ENCODE assay signal across 16 mouse cellular contexts in genomic region chr13:32680121-32680551, GRCm38 (mm10).
A peak's percentile ranks its signal among the peaks of the same experiment; 100 is the strongest.
DNase-seq lines count a peak whose midpoint lies in the region; TF ChIP-seq lines count a peak whose summit lies in the region.
"Had no signal": no experiment of that assay in that cellular context is flagged by ENCODE, and none has a peak within 500 bp of the region (broad histone marks: within the 10 kb centered on the region; RNA-seq: fewer than 3 reads in every experiment).

No protein-coding gene starts in this region.

- TF ChIP-seq POLR2A in CH12.LX (IDR thresholded peaks at IDR 0.05; ENCODE audit: low read depth, low read length): no peak
- TF ChIP-seq POLR2A in kidney, adult 2 months (IDR thresholded peaks at IDR 0.05; ENCODE audit: low read depth, low read length): no peak

- H3K36me3 ChIP-seq in CH12.LX (replicated peaks in 1 of 2; ENCODE audit: control insufficient read depth in 1 of 2, insufficient read depth in 1 of 2, low read length in 1 of 2): no peaks in the 10 kb centered on the region
- H3K36me3 ChIP-seq in kidney, adult 2 months (ENCODE audit: control insufficient read depth, insufficient read depth, low read length): no peaks in the 10 kb centered on the region
- H3K36me3 ChIP-seq: hindbrain, embryonic 12.5 days; intestine, embryonic 15.5 days; limb, embryonic 13.5 days; midbrain, embryonic 12.5 days had no signal

- H3K4me3 ChIP-seq in CH12.LX (replicated peaks in 1 of 3; ENCODE audit: low read depth in 2 of 3, low read length in 2 of 3, poor library complexity in 1 of 3): no peak overlapping the region
- H3K4me3 ChIP-seq in kidney, adult 2 months (ENCODE audit: insufficient read depth, low read depth, low read length): no peak overlapping the region
- H3K4me3 ChIP-seq: hindbrain, embryonic 12.5 days; intestine, embryonic 15.5 days; limb, embryonic 13.5 days; midbrain, embryonic 12.5 days had no signal

- H3K27ac ChIP-seq in CH12.LX (ENCODE audit: insufficient read depth, low read depth): no peak overlapping the region
- no peak overlapping the region for H3K27ac ChIP-seq in kidney, adult 2 months (ENCODE audit: insufficient read depth, low read depth, low read length)
- H3K27ac ChIP-seq: hindbrain, embryonic 12.5 days; intestine, embryonic 15.5 days; limb, embryonic 13.5 days; midbrain, embryonic 12.5 days had no signal

- H3K4me1 ChIP-seq in CH12.LX (ENCODE audit: control insufficient read depth in 1 of 2, insufficient read depth in 2 of 2): peaks cover 12 to 27% of the 10 kb centered on the region in 2 experiments; a peak in 3 of 4 replicates
- no peaks in the 10 kb centered on the region for H3K4me1 ChIP-seq in kidney, adult 2 months (ENCODE audit: control insufficient read depth, insufficient read depth, low read length)
- H3K4me1 ChIP-seq: hindbrain, embryonic 12.5 days; intestine, embryonic 15.5 days; midbrain, embryonic 12.5 days had no signal

- in situ Hi-C loops in CH12.LX (cut with MboI; ENCODE audit: low pct_ligation_motif_present, low pct_unique_long_range_greater_than_20kb, low sequenced_read_pairs): loop anchor here (25.0 kb wide), 1 partner anchor 893 kb away; no protein-coding TSS in a partner anchor

- H3K9ac ChIP-seq in CH12.LX (ENCODE audit: insufficient read depth, low read depth): no peak overlapping the region
- H3K9ac ChIP-seq: hindbrain, embryonic 12.5 days; intestine, embryonic 15.5 days; limb, embryonic 13.5 days; midbrain, embryonic 12.5 days had no signal

- peak; percentile 30 to 52 for DNase-seq in cerebellum, postnatal 10 days
- DNase-seq in cerebellum, adult 9-10 months: no peak
- peak; percentile 41 for DNase-seq in CH12.LX (ENCODE audit: extremely low read depth)
- peak; percentile 96 for DNase-seq in gonadal fat pad, adult 2 months (ENCODE audit: low read depth)
- DNase-seq in heart, postnatal 25 days (ENCODE audit: low spot score): peak; percentile 27
- DNase-seq in kidney, adult 2 months: no peak
- DNase-seq in kidney, postnatal 4 days: no peak
- no peak for DNase-seq in neural tube, embryonic 10.5 days (ENCODE audit: extremely low spot score, low spot score)
- DNase-seq: B cell, adult 2 months; kidney, postnatal 10 days; lung, postnatal 36 days; right cerebral cortex, postnatal 14 days had no signal

- dilution Hi-C loops in CH12.LX (cut with MboI; ENCODE audit: extremely low pct_ligation_motif_present, extremely low pct_unique_long_range_greater_than_20kb, low sequenced_read_pairs): no loop called here

- TF ChIP-seq CTCF in CH12.LX (conservative IDR thresholded peaks at IDR 0.05 in 1 of 2, IDR thresholded peaks at IDR 0.05 in 1 of 2; ENCODE audit: low read depth in 2 of 2, low read length in 2 of 2): no peak
- no peak for TF ChIP-seq CTCF in kidney, adult 2 months (conservative IDR thresholded peaks at IDR 0.05; ENCODE audit: insufficient read depth, insufficient read length, low read depth, low read length)

- TF ChIP-seq RAD21 in CH12.LX (IDR thresholded peaks at IDR 0.05; ENCODE audit: low read depth, low read length): no peak

- H3K27me3 ChIP-seq in CH12.LX (replicated peaks): no peaks in the 10 kb centered on the region
- H3K27me3 ChIP-seq in kidney, adult 2 months (replicated peaks; ENCODE audit: control insufficient read depth, insufficient read depth, low read length): no peaks in the 10 kb centered on the region; the same call in 1 of the 2 replicates
- H3K27me3 ChIP-seq: hindbrain, embryonic 12.5 days; intestine, embryonic 15.5 days; midbrain, embryonic 12.5 days had no signal

- intact Hi-C loops in heart, postnatal 25 days (cut with DNase I): loop anchor here (2.0 to 5.0 kb wide), 6 partner anchors 183 to 887 kb away; no protein-coding TSS in a partner anchor

- H3K4me2 ChIP-seq in CH12.LX (ENCODE audit: insufficient read depth, low read depth, poor library complexity, severe bottlenecking): peak overlapping the region; percentile 3; the same call in 1 of the 2 replicates
- H3K4me2 ChIP-seq: hindbrain, embryonic 12.5 days; midbrain, embryonic 12.5 days had no signal

- no peaks in the 10 kb centered on the region for H3K9me3 ChIP-seq in CH12.LX (replicated peaks; ENCODE audit: low read length)
- H3K9me3 ChIP-seq: hindbrain, embryonic 12.5 days; intestine, embryonic 15.5 days; limb, embryonic 13.5 days; midbrain, embryonic 12.5 days had no signal

- 86% methylated on average over 12 of the region's 12 CpGs for WGBS in kidney, adult 2 months

- TF ChIP-seq EP300 in CH12.LX (IDR thresholded peaks at IDR 0.05; ENCODE audit: low read length): peak; percentile 60

- no peaks in the 10 kb centered on the region for H3K79me2 ChIP-seq in CH12.LX (replicated peaks; ENCODE audit: control insufficient read depth, extremely low read depth, insufficient read depth, poor library complexity, severe bottlenecking)

TF ChIP-seq in CH12.LX, 34 proteins besides CTCF, POLR2A, EP300 and RAD21:
- TF ChIP-seq CHD2 (IDR thresholded peaks at IDR 0.05; ENCODE audit: low read length) (no peak), PAX5 (IDR thresholded peaks at IDR 0.05; ENCODE audit: low read length) (no peak), IRF4 (IDR thresholded peaks at IDR 0.05; ENCODE audit: low read depth, low read length) (peak; percentile 60), ZNF384 (IDR thresholded peaks at IDR 0.05; ENCODE audit: low read depth, low read length) (peak; percentile 85), JUN (IDR thresholded peaks at IDR 0.05; ENCODE audit: insufficient read depth, low read depth, low read length) (no peak), ELF1 (IDR thresholded peaks at IDR 0.05; ENCODE audit: low read depth, low read length) (no peak), MAZ (IDR thresholded peaks at IDR 0.05; ENCODE audit: low read depth, low read length) (no peak), RCOR1 (conservative IDR thresholded peaks at IDR 0.05; ENCODE audit: low read depth, low read length) (no peak), MXI1 (IDR thresholded peaks at IDR 0.05; ENCODE audit: low read depth, low read length) (no peak), NRF1 (IDR thresholded peaks at IDR 0.05; ENCODE audit: low read depth, low read length) (no peak), GABPA (IDR thresholded peaks at IDR 0.05; ENCODE audit: insufficient replicate concordance, low read depth, low read length) (no peak), CHD1 (IDR thresholded peaks at IDR 0.05; ENCODE audit: low read depth, low read length) (no peak), ZKSCAN1 (IDR thresholded peaks at IDR 0.05; ENCODE audit: borderline replicate concordance, low read depth, low read length) (no peak), SIN3A (IDR thresholded peaks at IDR 0.05; ENCODE audit: low read length) (no peak), POLR2AphosphoS2 (IDR thresholded peaks at IDR 0.05; ENCODE audit: low read depth, low read length) (no peak), USF1 (IDR thresholded peaks at IDR 0.05; ENCODE audit: low read depth, low read length) (no peak), USF2 (conservative IDR thresholded peaks at IDR 0.05; ENCODE audit: low read depth, low read length) (no peak), NELFE (IDR thresholded peaks at IDR 0.05; ENCODE audit: low read depth, low read length) (no peak), HCFC1 (IDR thresholded peaks at IDR 0.05; ENCODE audit: low read depth, low read length) (no peak), JUND (conservative IDR thresholded peaks at IDR 0.05; ENCODE audit: low read depth, low read length) (no peak), MAX (IDR thresholded peaks at IDR 0.05; ENCODE audit: low read length) (0 out of 2 replicates have a peak, but pooled peaks have one; percentile 24), UBTF (IDR thresholded peaks at IDR 0.05; ENCODE audit: low read depth, low read length) (no peak), E2F4 (IDR thresholded peaks at IDR 0.05; ENCODE audit: insufficient replicate concordance, low read depth, low read length) (no peak), ZMIZ1 (IDR thresholded peaks at IDR 0.05; ENCODE audit: low read depth, low read length) (no peak), ZC3H11A (IDR thresholded peaks at IDR 0.05; ENCODE audit: low read depth, low read length) (no peak), KAT2A (IDR thresholded peaks at IDR 0.05; ENCODE audit: insufficient replicate concordance, low read length) (no peak), TCF12 (IDR thresholded peaks at IDR 0.05; ENCODE audit: low read depth, low read length) (peak; percentile 36; the same call in 1 of the 2 replicates), MAFK (IDR thresholded peaks at IDR 0.05; ENCODE audit: insufficient replicate concordance, low read length) (no peak), TBP (conservative IDR thresholded peaks at IDR 0.05; ENCODE audit: low read depth, low read length) (no peak), SMC3 (IDR thresholded peaks at IDR 0.05; ENCODE audit: low read depth, low read length) (no peak), MYC (IDR thresholded peaks at IDR 0.05; ENCODE audit: low read depth, low read length) (no peak), MEF2A (IDR thresholded peaks at IDR 0.05; ENCODE audit: borderline replicate concordance, low read depth, low read length) (peak; percentile 52; the same call in 1 of the 2 replicates), BHLHE40 (IDR thresholded peaks at IDR 0.05; ENCODE audit: low read depth, low read length) (no peak), ETS1 (conservative IDR thresholded peaks at IDR 0.05; ENCODE audit: low read depth, low read length) (no peak)
TF ChIP-seq in CH12.LX: peak in this region for 5.

Comparison
In these comparisons a context has a peak if more than half of its experiments do, and no peak if none do; other contexts are left out.
1. DNase-seq: peak in cerebellum, postnatal 10 days (2 of 2), CH12.LX (single experiment), gonadal fat pad, adult 2 months (single experiment) and heart, postnatal 25 days (single experiment); none in cerebellum, adult 9-10 months (single experiment), kidney, adult 2 months (single experiment), kidney, postnatal 4 days (0 of 2) and neural tube, embryonic 10.5 days (single experiment).